Mouse (Mus musculus) forebrain, embryonic 10.5 days (tissue): ENCODE measurements around the gene Itih5. TPM values are rescaled to one million over a fixed set of nuclear protein-coding genes. Genes with fewer than 3 reads are reported as not detected.

Experiments used
- DNase-seq: peaks from one replicate; pipeline ENCODE4 v3.0.0-alpha.2; 2017; ENCODE audit warnings: low spot score; ENCODE audit errors: extremely low spot score
- H3K27ac ChIP-seq: fragments of 300-500 bp; sonication (generic); 2 replicates; pipeline ENCODE4 v1.5.1; 2016; ENCODE audit warnings: mild to moderate bottlenecking
- H3K27me3 ChIP-seq: fragments of 300-500 bp; sonication (generic); 2 replicates; pipeline ENCODE4 v1.6.1; 2016; ENCODE audit warnings: mild to moderate bottlenecking; ENCODE audit not compliant: poor library complexity, severe bottlenecking
- H3K36me3 ChIP-seq: fragments of 300-500 bp; sonication (generic); replicated peaks from 2 replicates; pipeline ENCODE4 v1.6.1; 2016; ENCODE audit warnings: mild to moderate bottlenecking, moderate library complexity
- H3K4me1 ChIP-seq: fragments of 300-500 bp; sonication (generic); 2 replicates; pipeline ENCODE4 v1.6.1; 2016
- H3K4me3 ChIP-seq: fragments of 300-500 bp; sonication (generic); 2 replicates; pipeline ENCODE4 v1.5.1; 2016; ENCODE audit warnings: mild to moderate bottlenecking, moderate library complexity
- H3K9me3 ChIP-seq: fragments of 300-500 bp; sonication (generic); 2 replicates; pipeline ENCODE4 v1.6.1; 2016; ENCODE audit warnings: mild to moderate bottlenecking, moderate library complexity
- WGBS: fragments of 180-500 bp; shearing (Covaris S2); methylation state at CpG from one replicate; pipeline ENCODE4 v1.1.7; 2016; 5-methylcytosine and 5-hydroxymethylcytosine counted together
- polyA plus RNA-seq: library from polyadenylated mRNA; unstranded; fragments of >200 nt; fragmentation: Nextera tagmentation; extraction: Ambion mirVana; gene quantifications from 2 replicates; pipeline ENCODE4 v1.2.1, GENCODE M21; 2016

Itih5 gene
- polyA plus RNA-seq, 1 experiment from 2014 or later = 4.2 TPM

DNA sequence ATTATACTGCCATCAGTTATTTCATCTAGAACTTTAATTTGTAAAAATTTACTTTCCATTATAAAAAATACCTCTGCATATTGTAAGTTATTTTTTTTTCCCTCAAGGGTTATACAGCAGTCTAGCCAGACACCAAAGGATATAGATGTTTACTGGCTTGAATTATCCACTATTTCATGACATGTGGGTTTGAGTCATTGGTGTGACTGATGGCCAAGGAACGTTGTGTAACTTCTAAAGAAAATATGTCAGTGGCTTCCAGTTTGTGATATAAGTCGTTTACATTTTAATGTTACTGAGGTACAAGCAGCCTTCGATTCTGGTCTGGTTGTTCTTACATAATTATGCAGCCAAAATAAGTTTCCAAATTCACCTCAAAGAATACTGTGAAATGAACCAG lies 151.5 kb downstream of the Itih5 start:
- 89% methylated on average over 3 of the region's 3 CpGs for WGBS
- peaks cover 2% of the 10 kb centered on the region; the same call in 1 of the 2 replicates for H3K27me3 ChIP-seq
- no peaks in the 10 kb centered on the region for H3K9me3 ChIP-seq
- H3K36me3 ChIP-seq = no peaks in the 10 kb centered on the region
- DNase-seq = no peak
- no peak overlapping the region for H3K27ac ChIP-seq
- H3K4me3 ChIP-seq = no peak overlapping the region
- H3K4me1 ChIP-seq = peaks cover 6% of the 10 kb centered on the region

Other genes with a start within 250 kb of the Itih5 start
- 15.7 and 16.7 TPM in 2 replicates for gene Taf3, start 105.0 kb upstream of the Itih5 start, polyA plus RNA-seq
- 502 and 503 TPM in 2 replicates for gene Atp5c1, start 73.1 kb upstream of the Itih5 start, polyA plus RNA-seq
- gene Kin, start 73.0 kb upstream of the Itih5 start, polyA plus RNA-seq = 39.1 and 39.8 TPM in 2 replicates
- gene Itih2, start 22.2 kb upstream of the Itih5 start, polyA plus RNA-seq = 0.04 and 0.10 TPM in 2 replicates
- gene Sfmbt2, start 216.9 kb downstream of the Itih5 start, polyA plus RNA-seq = 1.1 and 1.6 TPM in 2 replicates